Mouse (Mus musculus) lung, embryonic 16.5 days (tissue): ENCODE data around the gene Scamp2. TPM values are rescaled to one million over a fixed set of nuclear protein-coding genes. Genes with fewer than 3 reads are reported as not detected.

ENCODE experiments used
- ATAC-seq: fragments of 200-750 bp; cut with Nextera tagmentation; 2 replicates; pipeline ENCODE4 v1.8.0; 2017; ENCODE audit warnings: low read depth, mild to moderate bottlenecking, moderate library complexity
- H3K27ac ChIP-seq: fragments of 300-500 bp; sonication (generic); 2 replicates; pipeline ENCODE4 v1.5.1; 2014; ENCODE audit warnings: mild to moderate bottlenecking, control low read depth, low read length
- H3K27me3 ChIP-seq: fragments of 300-500 bp; sonication (generic); 2 replicates; pipeline ENCODE4 v1.6.1; 2014; ENCODE audit warnings: low read depth, low read length, mixed read lengths; ENCODE audit not compliant: control insufficient read depth, insufficient read depth
- H3K36me3 ChIP-seq: fragments of 300-500 bp; sonication (generic); 2 replicates; pipeline ENCODE4 v1.6.1; 2014; ENCODE audit warnings: low read length; ENCODE audit not compliant: control insufficient read depth, insufficient read depth
- H3K4me1 ChIP-seq: fragments of 300-500 bp; sonication (generic); replicated peaks from 2 replicates; pipeline ENCODE4 v1.6.1; 2014; ENCODE audit warnings: low read length, mixed read lengths; ENCODE audit not compliant: control insufficient read depth, insufficient read depth
- H3K4me2 ChIP-seq: fragments of 300-500 bp; sonication (generic); 2 replicates; pipeline ENCODE4 v1.6.1; 2014; ENCODE audit warnings: low read depth, low read length, control low read depth
- H3K4me3 ChIP-seq: fragments of 300-500 bp; sonication (generic); 2 replicates; pipeline ENCODE4 v1.5.1; 2014; ENCODE audit warnings: mild to moderate bottlenecking, low read length, control low read depth
- H3K9ac ChIP-seq: fragments of 300-500 bp; sonication (generic); 2 replicates; pipeline ENCODE4 v1.6.1; 2014; ENCODE audit warnings: low read length, control low read depth
- H3K9me3 ChIP-seq: fragments of 300-500 bp; sonication (generic); 2 replicates; pipeline ENCODE4 v1.6.1; 2016; ENCODE audit warnings: low read length; ENCODE audit not compliant: control insufficient read depth
- WGBS: fragments of 180-500 bp; shearing (Covaris S2); extraction: QIAGEN DNeasy Blood & Tissue Kit; methylation state at CpG from one replicate; pipeline ENCODE4 v1.1.7; 2014; 5-methylcytosine and 5-hydroxymethylcytosine counted together
- polyA plus RNA-seq: library from polyadenylated mRNA; unstranded; fragments of >200 nt; fragmentation: Nextera tagmentation; extraction: Ambion mirVana; gene quantifications from 2 replicates; pipeline ENCODE4 v1.2.1, GENCODE M21; 2015

Scamp2 gene
- polyA plus RNA-seq, 1 experiment from 2014 or later, result 66.9 TPM

DNA sequence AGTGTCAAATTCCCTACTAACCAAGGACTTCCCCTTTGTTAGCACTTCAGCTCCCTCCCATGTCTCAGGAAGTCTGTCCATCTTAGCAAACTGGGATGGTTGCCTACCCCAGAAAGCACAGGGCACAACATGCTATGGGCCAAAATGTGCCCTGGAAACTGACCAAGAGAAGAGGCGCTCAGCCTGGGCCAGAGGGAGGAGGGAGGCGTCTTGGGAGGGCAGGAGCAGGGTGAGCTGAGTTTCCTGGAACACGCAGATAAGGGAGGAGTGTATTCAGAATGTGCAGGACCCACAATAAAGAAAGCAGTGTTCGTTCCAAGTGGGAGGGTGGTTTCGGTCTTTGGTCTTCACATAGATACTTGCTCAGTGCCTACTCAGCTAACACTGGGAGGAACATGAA is 13.5 kb upstream of the Scamp2 start:
- no peak for ATAC-seq
- Histone ChIP-seq H3K9me3 (no peaks in the 10 kb centered on the region), H3K27ac (no peak overlapping the region), H3K27me3 (no peaks in the 10 kb centered on the region), H3K4me1 (peaks cover 3% of the 10 kb centered on the region; the same call in 1 of the 2 replicates), H3K4me2 (no peak overlapping the region), H3K4me3 (no peak overlapping the region), H3K9ac (no peak overlapping the region), H3K36me3 (peaks cover 17% of the 10 kb centered on the region)
- WGBS, result 57% methylated on average over 5 of the region's 5 CpGs

DNA sequence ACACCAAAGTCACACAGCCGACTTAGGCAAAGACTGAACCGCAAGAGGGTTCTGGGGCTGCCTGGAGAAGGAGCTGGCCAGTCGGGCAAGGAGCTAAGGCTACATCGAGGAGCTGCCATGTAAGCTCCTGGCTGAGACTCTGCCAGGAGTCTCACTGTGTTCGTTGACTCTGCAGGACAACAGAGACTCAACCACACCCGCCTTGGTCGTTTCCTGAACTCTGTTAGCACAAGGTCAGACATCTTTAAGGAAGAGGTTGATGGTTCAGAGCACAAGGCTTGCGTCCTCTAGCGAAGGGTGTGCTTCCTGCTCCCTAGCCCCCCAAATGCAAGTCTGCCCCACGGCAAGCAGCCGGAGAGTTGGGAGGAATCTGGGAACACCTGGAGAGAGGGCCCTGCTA is 12.9 kb upstream of the Scamp2 start:
- no peak overlapping the region for H3K27ac ChIP-seq
- H3K36me3 ChIP-seq, result peaks cover 15% of the 10 kb centered on the region; the same call in 1 of the 2 replicates
- no peak overlapping the region for H3K4me2 ChIP-seq
- whole genome bisulfite sequencing, result 87% methylated on average over 11 of the region's 11 CpGs
- peaks cover 3% of the 10 kb centered on the region; the same call in 1 of the 2 replicates for H3K4me1 ChIP-seq
- H3K27me3 ChIP-seq, result no peaks in the 10 kb centered on the region
- no peak for ATAC-seq
- H3K9me3 ChIP-seq, result no peaks in the 10 kb centered on the region
- no peak overlapping the region for H3K9ac ChIP-seq
- H3K4me3 ChIP-seq, result no peak overlapping the region

DNA sequence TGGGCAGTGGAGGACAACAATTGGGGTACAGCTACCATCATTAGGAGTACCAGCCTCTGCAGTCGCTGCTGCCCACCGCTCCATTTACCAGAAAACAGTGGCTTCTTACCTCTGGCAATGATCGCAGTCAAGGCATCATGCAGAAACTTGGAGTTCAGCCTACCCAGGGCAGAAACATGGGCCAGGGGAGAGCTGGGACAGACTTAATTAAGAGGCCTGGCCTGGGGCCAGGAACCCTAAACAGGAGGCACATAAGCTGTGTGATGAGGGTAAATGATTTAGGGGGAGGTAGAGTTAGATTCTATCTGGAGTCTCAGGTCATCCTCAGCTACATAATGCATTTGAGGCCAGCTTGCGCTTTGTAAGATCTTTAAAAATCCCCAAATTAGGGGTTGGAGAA is 11.6 kb upstream of the Scamp2 start:
- no peak overlapping the region for H3K4me3 ChIP-seq
- no peak overlapping the region for H3K27ac ChIP-seq
- 96% methylated on average over 4 of the region's 4 CpGs for WGBS
- no peak overlapping the region for H3K9ac ChIP-seq
- H3K9me3 ChIP-seq, result no peaks in the 10 kb centered on the region
- H3K27me3 ChIP-seq, result no peaks in the 10 kb centered on the region
- peaks cover 9% of the 10 kb centered on the region; the same call in 1 of the 2 replicates for H3K36me3 ChIP-seq
- no peak overlapping the region for H3K4me2 ChIP-seq
- ATAC-seq, result no peak
- peaks cover 3% of the 10 kb centered on the region; the same call in 1 of the 2 replicates for H3K4me1 ChIP-seq

DNA sequence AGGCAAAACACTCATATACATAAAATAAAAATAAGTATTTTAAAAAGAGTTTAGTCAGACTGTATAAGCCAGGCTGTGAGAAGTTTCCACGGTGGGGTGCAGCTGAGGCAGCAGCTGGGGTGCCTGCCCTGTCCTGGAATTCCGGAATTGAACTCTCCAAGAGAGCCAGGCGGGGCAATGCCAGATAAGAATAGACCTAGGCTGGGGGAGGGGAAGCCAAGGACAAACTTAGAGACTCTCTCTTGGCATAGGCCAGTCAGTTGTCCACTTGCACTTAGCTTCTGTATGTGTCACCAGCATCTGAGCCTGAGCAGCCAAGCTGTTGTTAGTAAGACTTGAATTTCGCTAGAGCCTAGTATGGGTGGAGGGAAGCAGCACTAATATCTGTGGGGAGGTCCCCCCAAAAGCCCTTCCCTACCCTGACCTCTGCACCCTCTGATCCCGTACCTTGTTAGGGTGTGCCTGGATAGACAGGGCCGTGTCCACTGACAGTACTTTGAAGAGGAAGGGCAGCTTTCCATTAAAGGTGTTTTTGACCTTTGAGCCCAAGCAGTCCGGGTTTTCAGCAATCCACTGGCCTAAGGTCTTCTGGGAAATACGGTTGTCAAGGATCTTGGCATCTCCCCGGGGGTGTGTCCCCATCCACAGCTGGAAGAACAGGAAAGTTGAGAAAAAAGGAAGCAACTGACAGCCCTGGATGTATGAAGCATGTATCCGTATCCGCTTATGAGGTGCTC is 10.4 kb upstream of the Scamp2 start:
- no peak overlapping the region for H3K9ac ChIP-seq
- H3K9me3 ChIP-seq, result no peaks in the 10 kb centered on the region
- no peak overlapping the region for H3K4me3 ChIP-seq
- ATAC-seq, result no peak
- no peak overlapping the region for H3K27ac ChIP-seq
- peaks cover 6% of the 10 kb centered on the region; the same call in 1 of the 2 replicates for H3K36me3 ChIP-seq
- WGBS, result 75% methylated on average over 11 of the region's 11 CpGs
- H3K4me2 ChIP-seq, result no peak overlapping the region
- no peaks in the 10 kb centered on the region for H3K27me3 ChIP-seq
- H3K4me1 ChIP-seq, result peaks cover 3% of the 10 kb centered on the region; the same call in 1 of the 2 replicates

DNA sequence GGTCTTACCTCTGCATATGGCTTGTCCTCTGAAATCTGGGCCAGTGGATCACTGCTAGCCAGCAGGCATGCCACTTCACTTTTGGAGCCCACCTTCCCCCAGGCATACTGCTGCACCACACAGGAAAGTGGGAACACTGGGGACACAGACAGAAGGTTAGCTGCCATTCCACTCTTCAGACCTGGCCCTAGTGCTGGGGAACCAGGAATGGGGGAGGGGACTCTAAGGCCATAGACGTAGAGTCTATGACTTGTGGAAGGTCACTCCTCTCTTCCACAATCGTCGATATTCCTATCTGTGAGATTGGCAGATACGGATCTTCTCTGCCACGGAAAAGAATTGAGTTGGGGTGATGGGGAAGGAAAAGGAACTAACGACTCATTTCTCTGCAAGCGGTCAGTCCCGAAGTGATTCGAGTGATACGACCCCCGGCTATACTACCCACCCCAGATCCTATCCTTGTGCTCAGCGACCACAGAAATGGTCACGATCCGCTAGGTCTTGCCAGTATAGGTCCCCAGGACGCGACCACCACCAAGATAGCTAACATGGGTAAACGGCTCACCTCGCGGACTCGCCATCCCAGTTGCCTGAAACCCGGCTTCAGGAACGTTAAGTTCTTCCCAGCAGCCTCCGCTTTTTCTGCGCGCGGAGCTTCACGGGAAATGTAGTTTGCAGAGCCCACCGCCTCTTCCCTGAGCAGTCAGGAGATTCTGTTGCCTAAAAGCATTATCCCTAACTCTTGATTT is 8.4 kb upstream of the Scamp2 start, which contains the start of gene Mpi:
Gene Mpi (minus strand): TSS at position 625 of the 749 bp plus-strand sequence.
- peak within 1 kb of the TSS; percentile 57 for H3K4me2 ChIP-seq
- H3K36me3 ChIP-seq, result peaks cover 6% of the 10 kb centered on the region; the same call in 1 of the 2 replicates
- H3K9ac ChIP-seq, result peak within 1 kb of the TSS; percentile 77
- WGBS, result 2% methylated on average over 28 of the region's 28 CpGs
- ATAC-seq, result peak; percentile 49
- peaks cover 3% of the 10 kb centered on the region; the same call in 1 of the 2 replicates for H3K4me1 ChIP-seq
- H3K9me3 ChIP-seq, result no peaks in the 10 kb centered on the region
- H3K4me3 ChIP-seq, result peak within 1 kb of the TSS; percentile 66
- no peak within 1 kb of the TSS for H3K27ac ChIP-seq
- H3K27me3 ChIP-seq, result no peaks in the 10 kb centered on the region

DNA sequence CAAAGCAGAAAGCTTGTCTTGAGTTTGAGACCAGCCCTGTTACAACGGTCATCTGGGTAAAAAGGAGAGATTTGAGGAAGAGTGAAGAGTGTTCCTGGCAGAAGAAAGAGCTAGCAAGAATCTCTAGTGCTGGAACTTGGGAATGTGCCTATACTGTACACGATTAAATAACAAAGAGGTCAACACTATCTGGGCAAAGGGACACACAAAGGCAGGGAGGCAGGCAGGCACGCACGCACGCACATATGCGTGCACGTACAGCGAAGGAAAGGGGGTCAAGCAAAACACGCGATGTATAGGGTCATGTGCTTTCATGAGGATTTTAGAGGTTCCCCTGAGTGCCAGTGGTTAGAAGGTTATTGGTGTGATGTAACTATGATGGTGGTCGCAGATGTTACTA is 7.6 kb upstream of the Scamp2 start:
- no peak overlapping the region for H3K4me2 ChIP-seq
- H3K36me3 ChIP-seq, result peaks cover 6% of the 10 kb centered on the region; the same call in 1 of the 2 replicates
- H3K27me3 ChIP-seq, result no peaks in the 10 kb centered on the region
- no peak overlapping the region for H3K27ac ChIP-seq
- no peak overlapping the region for H3K4me3 ChIP-seq
- no peak for ATAC-seq
- no peaks in the 10 kb centered on the region for H3K9me3 ChIP-seq
- 72% methylated on average over 11 of the region's 11 CpGs for WGBS
- H3K4me1 ChIP-seq, result peaks cover 3% of the 10 kb centered on the region; the same call in 1 of the 2 replicates
- no peak overlapping the region for H3K9ac ChIP-seq

DNA sequence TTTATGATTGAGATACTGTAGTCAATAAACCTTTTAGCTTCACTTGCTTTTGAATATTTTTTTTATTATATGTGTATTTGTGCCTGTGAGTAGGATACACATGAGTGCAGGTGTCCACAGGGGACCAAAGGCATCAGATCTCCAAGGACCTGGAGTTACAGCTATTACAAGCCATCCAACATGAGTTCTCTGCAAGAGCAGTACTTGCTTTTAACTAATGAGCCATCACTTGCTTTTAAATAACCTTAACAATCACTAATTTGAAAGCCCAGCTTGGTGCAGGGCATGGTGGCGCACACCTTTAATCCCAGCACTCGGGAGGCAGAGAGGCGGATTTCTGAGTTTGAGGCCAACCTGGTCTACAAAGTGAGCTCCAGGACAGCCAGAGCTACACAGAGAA is 6.0 kb upstream of the Scamp2 start:
- Histone ChIP-seq H3K9ac (no peak overlapping the region), H3K4me3 (no peak overlapping the region), H3K36me3 (no peaks in the 10 kb centered on the region), H3K4me1 (peaks cover 3% of the 10 kb centered on the region; the same call in 1 of the 2 replicates), H3K9me3 (no peaks in the 10 kb centered on the region), H3K4me2 (no peak overlapping the region), H3K27ac (no peak overlapping the region), H3K27me3 (no peaks in the 10 kb centered on the region)
- WGBS, result 52% methylated on average over 3 of the region's 3 CpGs
- ATAC-seq, result no peak

DNA sequence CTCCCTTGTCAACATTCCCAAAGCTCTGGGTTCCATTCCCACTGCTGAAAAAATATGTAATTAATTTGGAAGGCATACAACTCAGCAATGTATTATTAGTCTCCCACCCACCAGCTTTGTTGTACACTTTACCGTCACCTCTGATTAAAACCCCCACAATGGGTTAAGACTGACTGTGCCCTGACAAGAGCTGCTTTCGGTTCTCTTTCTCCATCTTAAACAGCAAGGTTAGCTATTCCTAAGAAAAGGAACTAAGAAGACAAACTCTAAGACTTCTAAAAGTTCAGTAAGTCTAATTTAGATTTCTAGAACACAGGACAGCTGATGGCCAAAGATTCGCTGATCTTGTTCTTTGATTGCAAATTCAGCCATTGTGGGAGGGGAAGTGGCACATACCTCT is 3.5 kb upstream of the Scamp2 start:
- 67% methylated on average over 3 of the region's 3 CpGs for WGBS

DNA sequence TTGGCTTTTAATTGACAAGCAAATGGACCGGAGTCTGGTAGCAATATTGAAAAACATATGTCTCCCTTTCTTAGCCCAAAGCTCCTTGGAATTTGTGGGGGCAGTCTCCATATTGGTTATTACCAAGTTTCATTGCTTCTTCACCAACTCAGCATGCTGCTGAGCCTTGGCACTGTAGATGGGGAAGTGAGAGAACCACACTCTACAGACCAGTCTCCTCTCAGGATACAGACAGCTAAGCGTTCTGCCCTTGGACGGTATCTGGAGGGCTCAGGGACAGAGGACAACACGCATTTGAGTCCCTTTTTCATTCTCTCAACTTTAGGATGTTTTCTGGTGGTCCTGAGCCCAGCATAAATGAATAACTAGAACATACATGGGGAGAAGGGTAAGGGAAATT is 2.1 kb upstream of the Scamp2 start:
- H3K4me2 ChIP-seq, result no peak overlapping the region
- 83% methylated on average over 4 of the region's 4 CpGs for WGBS
- no peak overlapping the region for H3K27ac ChIP-seq
- no peak for ATAC-seq
- H3K36me3 ChIP-seq, result no peaks in the 10 kb centered on the region
- no peaks in the 10 kb centered on the region for H3K9me3 ChIP-seq
- no peak overlapping the region for H3K4me3 ChIP-seq
- H3K4me1 ChIP-seq, result peaks cover 18% of the 10 kb centered on the region
- no peaks in the 10 kb centered on the region for H3K27me3 ChIP-seq
- no peak overlapping the region for H3K9ac ChIP-seq

More for the DNA sequence above, 3.5 kb upstream of the Scamp2 start:
- H3K27ac ChIP-seq, result no peak overlapping the region
- no peak overlapping the region for H3K4me2 ChIP-seq
- no peaks in the 10 kb centered on the region for H3K27me3 ChIP-seq
- H3K4me3 ChIP-seq, result no peak overlapping the region
- no peaks in the 10 kb centered on the region for H3K36me3 ChIP-seq
- ATAC-seq, result no peak
- H3K4me1 ChIP-seq, result peaks cover 10% of the 10 kb centered on the region
- no peak overlapping the region for H3K9ac ChIP-seq
- H3K9me3 ChIP-seq, result no peaks in the 10 kb centered on the region
